Mouse (Mus musculus) midbrain, embryonic 10.5 days (tissue): Measurements from ENCODE around the gene Atp13a3. TPM values are rescaled to one million over a fixed set of nuclear protein-coding genes. Genes with fewer than 3 reads are reported as not detected.
"Not testable (repeated sequence)": the region's sequence is repeated elsewhere in the genome, so short reads cannot be mapped to it uniquely, and the experiment has no call there.

Experiments used
- DNase-seq: peaks from one replicate; pipeline ENCODE4 v3.0.0-alpha.2; 2017; ENCODE audit warnings: low spot score
- H3K27ac ChIP-seq: fragments of 300-500 bp; sonication (generic); replicated peaks from 2 replicates; pipeline ENCODE4 v1.5.1; 2016; ENCODE audit warnings: mild to moderate bottlenecking
- H3K27me3 ChIP-seq: fragments of 300-500 bp; sonication (generic); 2 replicates; pipeline ENCODE4 v1.6.1; 2016; ENCODE audit warnings: low read depth, mild to moderate bottlenecking; ENCODE audit not compliant: poor library complexity, severe bottlenecking
- H3K36me3 ChIP-seq: fragments of 300-500 bp; sonication (generic); 2 replicates; pipeline ENCODE4 v1.6.1; 2016; ENCODE audit warnings: mild to moderate bottlenecking, moderate library complexity
- H3K4me1 ChIP-seq: fragments of 300-500 bp; sonication (generic); 2 replicates; pipeline ENCODE4 v1.6.1; 2016
- H3K4me3 ChIP-seq: fragments of 300-500 bp; sonication (generic); 2 replicates; pipeline ENCODE4 v1.5.1; 2016; ENCODE audit warnings: mild to moderate bottlenecking, moderate library complexity
- H3K9me3 ChIP-seq: fragments of 300-500 bp; sonication (generic); replicated peaks from 2 replicates; pipeline ENCODE4 v1.6.1; 2016; ENCODE audit warnings: mild to moderate bottlenecking
- WGBS: fragments of 180-500 bp; shearing (Covaris S2); methylation state at CpG from one replicate; pipeline ENCODE4 v1.1.7; 2016; 5-methylcytosine and 5-hydroxymethylcytosine counted together
- polyA plus RNA-seq: library from polyadenylated mRNA; unstranded; fragments of >200 nt; fragmentation: Nextera tagmentation; extraction: Ambion mirVana; gene quantifications from 2 replicates; pipeline ENCODE4 v1.2.1, GENCODE M21; 2016

The Atp13a3 gene
- 7.1 and 7.8 TPM in 2 replicates for polyA plus RNA-seq

DNA sequence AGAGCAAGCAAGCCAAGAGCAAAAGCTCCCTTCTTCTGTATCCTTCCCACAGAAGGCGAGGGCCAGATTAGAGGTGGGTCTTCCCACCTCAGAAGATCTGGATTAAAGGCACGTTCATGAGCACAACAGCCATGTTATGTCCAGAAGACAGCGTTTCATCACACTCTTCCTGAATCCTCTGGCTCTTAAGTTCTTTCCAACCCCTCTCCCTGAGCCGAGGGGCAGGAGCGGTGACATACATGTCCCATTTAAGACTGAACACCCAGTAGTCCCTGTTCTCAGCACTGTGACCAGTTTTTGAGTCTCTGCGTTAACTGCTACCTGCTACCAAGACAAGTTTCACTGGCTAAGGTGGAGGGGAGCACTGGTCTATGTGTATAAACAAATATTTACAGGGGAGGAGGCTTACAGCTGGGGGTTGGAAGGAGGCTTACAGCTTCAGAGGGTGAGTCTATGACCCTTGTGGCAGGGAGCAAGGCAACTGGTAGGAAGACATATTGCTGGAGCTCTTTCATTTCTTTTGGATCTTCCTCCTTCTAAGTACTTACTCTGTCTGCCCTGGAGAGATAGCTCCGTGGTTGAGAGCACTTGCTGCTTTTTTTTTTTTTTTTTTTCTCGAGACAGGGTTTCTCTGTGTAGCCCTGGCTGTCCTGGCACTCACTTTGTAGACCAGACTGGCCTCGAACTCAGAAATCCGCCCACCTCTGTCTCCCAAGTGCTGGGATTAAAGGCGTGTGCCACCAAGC is at the start of gene Atp13a3:
Gene Atp13a3, minus strand, starts transcription at position 51 of the 746 bp plus-strand sequence.
- Histone ChIP-seq H3K9me3 (no peaks in the 10 kb centered on the region), H3K27me3 (no peaks in the 10 kb centered on the region), H3K4me1 (no peaks in the 10 kb centered on the region), H3K4me3 (no peak within 1 kb of the TSS), H3K36me3 (no peaks in the 10 kb centered on the region), H3K27ac (no peak within 1 kb of the TSS)
- DNase-seq: no peak
- WGBS: 75% methylated on average over 11 of the region's 11 CpGs

- no peak overlapping the region for H3K27ac ChIP-seq
- H3K36me3 ChIP-seq: no peaks in the 10 kb centered on the region
- no peaks in the 10 kb centered on the region for H3K9me3 ChIP-seq
- no peaks in the 10 kb centered on the region for H3K4me1 ChIP-seq
- H3K4me3 ChIP-seq: no peak overlapping the region
- WGBS: 84% methylated on average over 5 of the region's 5 CpGs
- no peak for DNase-seq
- no peaks in the 10 kb centered on the region for H3K27me3 ChIP-seq
Observed at GRCm38 (mm10) chr16:30453213-30453975, 47.6 kb upstream of the Atp13a3 start.

- not testable (repeated sequence) for H3K36me3 ChIP-seq, H3K4me3 ChIP-seq, DNase-seq, H3K27ac ChIP-seq, H3K4me1 ChIP-seq, H3K27me3 ChIP-seq, H3K9me3 ChIP-seq
- WGBS: 93% methylated on average over 2 of the region's 2 CpGs
Observed at GRCm38 (mm10) chr16:30451174-30451573, 45.4 kb upstream of the Atp13a3 start.

DNA sequence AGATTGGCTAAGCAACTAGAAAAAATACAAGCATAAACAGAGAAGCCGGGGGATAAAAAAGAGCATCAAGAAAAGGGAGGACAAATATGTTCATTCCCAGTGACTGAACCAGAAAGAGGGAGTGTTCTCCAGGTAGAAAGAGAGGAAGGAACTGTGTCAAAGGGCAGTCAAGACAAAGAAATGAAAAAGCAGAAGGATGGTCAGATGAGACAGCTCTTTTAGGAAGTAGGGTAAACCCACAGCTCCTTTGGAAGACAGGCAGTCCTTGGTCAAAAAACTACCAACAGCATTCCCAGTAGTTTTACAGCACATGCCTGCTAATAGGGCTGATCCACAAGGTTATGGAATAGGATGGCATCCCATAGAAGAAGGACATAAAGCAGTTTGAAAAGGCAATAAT is 43.2 kb upstream of the Atp13a3 start:
- H3K9me3 ChIP-seq: no peaks in the 10 kb centered on the region
- 97% methylated on average over 1 of the region's 1 CpGs for WGBS

GRCm38 (mm10) chr16:30448169-30448568 is 42.4 kb upstream of the Atp13a3 start:
- DNase-seq: no peak
- H3K9me3 ChIP-seq: no peaks in the 10 kb centered on the region
- WGBS: 92% methylated on average over 3 of the region's 3 CpGs
- no peaks in the 10 kb centered on the region for H3K27me3 ChIP-seq
- H3K4me3 ChIP-seq: no peak overlapping the region
- no peaks in the 10 kb centered on the region for H3K36me3 ChIP-seq
- H3K4me1 ChIP-seq: 0 out of 2 replicates have a peak, but pooled peaks cover 3% of the 10 kb centered on the region
- H3K27ac ChIP-seq: no peak overlapping the region

More for the DNA sequence above, 43.2 kb upstream of the Atp13a3 start:
- H3K36me3 ChIP-seq: no peaks in the 10 kb centered on the region
- H3K4me3 ChIP-seq: no peak overlapping the region
- H3K27ac ChIP-seq: no peak overlapping the region
- 0 out of 2 replicates have a peak, but pooled peaks cover 3% of the 10 kb centered on the region for H3K4me1 ChIP-seq
- no peak for DNase-seq
- no peaks in the 10 kb centered on the region for H3K27me3 ChIP-seq

- 73% methylated on average over 4 of the region's 4 CpGs for WGBS
- H3K9me3 ChIP-seq: no peaks in the 10 kb centered on the region
- H3K4me1 ChIP-seq: 0 out of 2 replicates have a peak, but pooled peaks cover 3% of the 10 kb centered on the region
- H3K27me3 ChIP-seq: no peaks in the 10 kb centered on the region
- no peaks in the 10 kb centered on the region for H3K36me3 ChIP-seq
- H3K4me3 ChIP-seq: no peak overlapping the region
- no peak for DNase-seq
- no peak overlapping the region for H3K27ac ChIP-seq
Observed at GRCm38 (mm10) chr16:30447642-30448041, 41.9 kb upstream of the Atp13a3 start.

- no peak overlapping the region for H3K4me3 ChIP-seq
- WGBS: 60% methylated on average over 8 of the region's 8 CpGs
Observed at GRCm38 (mm10) chr16:30443411-30443810, 37.6 kb upstream of the Atp13a3 start.

GRCm38 (mm10) chr16:30442451-30442850 is 36.7 kb upstream of the Atp13a3 start:
- no peaks in the 10 kb centered on the region for H3K27me3 ChIP-seq
- no peak for DNase-seq
- H3K9me3 ChIP-seq: no peaks in the 10 kb centered on the region
- H3K36me3 ChIP-seq: no peaks in the 10 kb centered on the region
- 0 out of 2 replicates have a peak, but pooled peaks cover 3% of the 10 kb centered on the region for H3K4me1 ChIP-seq
- 92% methylated on average over 2 of the region's 2 CpGs for WGBS
- H3K4me3 ChIP-seq: no peak overlapping the region
- H3K27ac ChIP-seq: no peak overlapping the region

More at GRCm38 (mm10) chr16:30443411-30443810, 37.6 kb upstream of the Atp13a3 start:
- 0 out of 2 replicates have a peak, but pooled peaks cover 3% of the 10 kb centered on the region for H3K4me1 ChIP-seq
- no peak for DNase-seq
- H3K27me3 ChIP-seq: no peaks in the 10 kb centered on the region
- no peaks in the 10 kb centered on the region for H3K9me3 ChIP-seq
- H3K27ac ChIP-seq: no peak overlapping the region
- H3K36me3 ChIP-seq: no peaks in the 10 kb centered on the region

DNA sequence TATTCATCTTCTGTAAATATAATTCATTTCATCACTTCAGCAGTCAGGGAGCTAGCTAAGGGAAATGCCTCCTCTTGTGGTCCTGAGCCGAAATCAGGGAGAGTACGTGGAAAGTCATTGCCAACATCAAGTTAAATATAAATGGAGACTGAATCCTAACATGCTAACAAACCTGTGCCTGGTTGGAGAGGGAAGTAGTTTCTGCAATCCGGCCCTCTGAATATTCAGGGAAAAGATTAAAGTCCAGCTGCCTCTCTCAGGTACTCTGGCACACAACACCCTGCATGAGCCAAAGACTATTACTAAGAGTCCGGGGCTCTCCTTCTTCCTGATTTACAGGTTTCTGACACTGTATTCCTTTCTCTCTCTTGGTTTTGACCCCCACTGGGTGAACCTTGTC is 35.6 kb upstream of the Atp13a3 start:
- H3K36me3 ChIP-seq: no peaks in the 10 kb centered on the region
- 0 out of 2 replicates have a peak, but pooled peaks cover 3% of the 10 kb centered on the region for H3K4me1 ChIP-seq
- H3K9me3 ChIP-seq: no peaks in the 10 kb centered on the region
- no peaks in the 10 kb centered on the region for H3K27me3 ChIP-seq
- no peak for DNase-seq
- no peak overlapping the region for H3K27ac ChIP-seq
- no peak overlapping the region for H3K4me3 ChIP-seq
- 89% methylated on average over 4 of the region's 4 CpGs for WGBS

GRCm38 (mm10) chr16:30439841-30440240 is 34.1 kb upstream of the Atp13a3 start:
- WGBS: 81% methylated on average over 5 of the region's 5 CpGs
- no peak overlapping the region for H3K4me3 ChIP-seq
- H3K36me3 ChIP-seq: no peaks in the 10 kb centered on the region
- no peaks in the 10 kb centered on the region for H3K27me3 ChIP-seq
- H3K4me1 ChIP-seq: 0 out of 2 replicates have a peak, but pooled peaks cover 3% of the 10 kb centered on the region
- H3K9me3 ChIP-seq: no peaks in the 10 kb centered on the region
- no peak for DNase-seq
- H3K27ac ChIP-seq: no peak overlapping the region

GRCm38 (mm10) chr16:30439411-30439810 is 33.6 kb upstream of the Atp13a3 start:
- DNase-seq: no peak
- Histone ChIP-seq H3K4me3 (no peak overlapping the region), H3K27me3 (no peaks in the 10 kb centered on the region), H3K36me3 (no peaks in the 10 kb centered on the region), H3K9me3 (no peaks in the 10 kb centered on the region), H3K27ac (no peak overlapping the region), H3K4me1 (0 out of 2 replicates have a peak, but pooled peaks cover under 1% of the 10 kb centered on the region)
- WGBS: 89% methylated on average over 6 of the region's 6 CpGs

DNA sequence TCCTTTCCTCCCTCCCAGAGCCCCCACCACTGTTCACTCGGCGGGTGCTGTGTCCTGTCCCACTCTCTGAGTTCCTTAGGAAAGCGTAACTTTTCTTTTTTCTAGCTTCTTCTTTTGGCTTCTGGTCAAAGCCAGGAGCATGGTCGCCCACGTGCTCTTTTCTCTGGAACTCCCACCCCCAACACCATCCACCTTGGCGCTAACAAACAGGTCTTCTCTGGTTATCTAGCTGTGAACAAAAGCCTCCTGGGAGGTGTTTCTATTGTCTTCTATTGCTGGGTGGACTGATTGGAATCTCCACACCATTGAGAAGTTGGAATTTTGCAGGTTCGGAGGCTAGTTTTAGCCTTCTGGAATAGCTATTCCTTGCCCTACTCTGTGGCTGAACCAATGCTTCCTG is 30.5 kb upstream of the Atp13a3 start:
- no peak for DNase-seq
- Histone ChIP-seq H3K4me3 (no peak overlapping the region), H3K27ac (no peak overlapping the region), H3K4me1 (no peaks in the 10 kb centered on the region), H3K27me3 (no peaks in the 10 kb centered on the region), H3K9me3 (no peaks in the 10 kb centered on the region), H3K36me3 (no peaks in the 10 kb centered on the region)
- 91% methylated on average over 7 of the region's 7 CpGs for WGBS

DNA sequence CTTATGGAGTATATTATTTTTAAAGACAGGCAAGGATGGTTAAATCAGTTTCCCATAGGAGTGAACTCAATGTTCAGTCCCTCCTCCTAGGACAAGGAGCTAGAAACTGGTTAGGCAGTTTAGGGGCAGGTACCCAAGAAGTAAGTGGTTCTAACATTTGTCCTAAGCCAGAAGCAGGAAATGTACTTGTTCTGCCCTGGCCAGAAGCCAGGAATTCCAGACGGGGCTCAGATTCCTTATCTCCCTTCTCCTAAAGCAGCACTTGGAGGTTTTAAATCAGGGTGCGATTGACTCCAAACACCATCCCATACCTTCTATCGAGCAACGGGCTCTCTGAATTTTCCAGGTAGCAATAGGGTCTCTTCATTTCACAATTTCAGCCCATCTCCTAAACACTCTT is 29.6 kb upstream of the Atp13a3 start:
- WGBS: 91% methylated on average over 4 of the region's 4 CpGs
- no peak for DNase-seq

More for the DNA sequence above, 29.6 kb upstream of the Atp13a3 start:
- H3K4me3 ChIP-seq: no peak overlapping the region
- H3K4me1 ChIP-seq: no peaks in the 10 kb centered on the region
- H3K36me3 ChIP-seq: no peaks in the 10 kb centered on the region
- H3K9me3 ChIP-seq: no peaks in the 10 kb centered on the region
- no peaks in the 10 kb centered on the region for H3K27me3 ChIP-seq
- H3K27ac ChIP-seq: no peak overlapping the region
